Mouse (Mus musculus): Measurements from ENCODE around the gene Wnt16. TPM values are rescaled to one million over a fixed set of nuclear protein-coding genes. Genes with fewer than 3 reads are reported as not detected.
A peak's percentile ranks its signal among the peaks of the same experiment; 100 is the strongest.
"Not testable (repeated sequence)": the region's sequence is repeated elsewhere in the genome, so short reads cannot be mapped to it uniquely, and the experiment has no call there.

Wnt16 gene
- under 1 TPM; 0.41 to 0.81 TPM for total RNA-seq (2021)
- long read RNA-seq, experiment 1, result 0 reads
- long read RNA-seq, experiment 2, result 0 reads

DNA sequence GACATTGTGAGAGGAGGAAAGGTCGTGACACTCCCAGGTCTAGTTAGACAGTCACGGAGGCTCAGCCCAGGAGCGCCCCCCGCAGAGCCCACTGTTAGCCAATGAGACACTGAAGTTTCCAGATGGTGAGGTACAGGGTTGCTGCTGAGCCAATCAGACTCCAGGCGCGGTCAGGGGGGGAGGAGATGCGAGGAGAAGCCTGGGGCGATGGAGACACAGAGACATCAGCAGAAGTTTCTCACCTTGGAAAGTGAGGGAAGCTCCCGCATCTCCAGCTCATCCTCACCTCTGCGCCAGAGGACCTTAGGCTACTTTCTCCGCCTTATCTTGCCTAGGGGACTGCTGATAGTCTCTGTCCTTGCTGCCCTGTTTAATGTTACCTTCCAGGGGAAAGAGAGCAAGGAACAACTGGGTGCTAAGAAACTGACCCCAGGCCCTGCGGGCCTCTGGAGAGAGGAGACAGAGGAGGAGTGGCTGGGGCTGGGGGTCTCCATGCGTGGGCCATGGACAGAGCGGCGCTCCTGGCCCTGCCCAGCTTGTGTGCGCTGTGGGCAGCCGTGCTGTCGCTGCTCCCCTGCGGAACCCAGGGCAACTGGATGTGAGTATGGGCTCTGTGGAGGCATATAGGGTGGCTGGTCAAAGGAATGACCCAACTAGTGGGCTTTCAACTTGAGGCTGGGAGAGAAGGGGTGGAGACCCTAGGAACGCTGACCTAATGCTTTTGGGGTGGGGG lies at the start of gene Wnt16:
TSS of gene Wnt16 (plus strand) at position 224 of the 733 bp plus-strand sequence.
- DNase-seq (ENCODE audit: low spot score in 2 of 2), result no peak

DNA sequence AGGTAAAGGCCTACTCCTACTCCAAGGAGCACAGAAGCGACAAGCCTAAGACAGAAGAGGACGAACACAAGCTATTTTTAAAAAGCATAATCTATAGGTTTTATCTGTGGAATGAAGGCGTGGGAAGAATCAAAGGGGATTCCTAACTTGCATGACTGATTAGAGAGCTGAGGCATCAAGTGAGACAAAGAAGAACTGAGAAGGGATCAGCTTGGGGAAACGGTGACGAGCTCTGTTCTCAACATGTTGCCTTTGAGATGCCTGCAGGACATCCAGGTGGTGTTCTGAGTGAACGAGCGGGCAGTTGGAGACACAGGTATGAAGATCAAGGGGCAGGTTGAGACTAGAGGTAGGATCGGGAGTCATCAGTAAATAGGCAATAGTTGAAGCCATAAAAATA lies 44.7 kb upstream of the Wnt16 start:
- no peak for DNase-seq (ENCODE audit: low spot score in 2 of 2)

DNA sequence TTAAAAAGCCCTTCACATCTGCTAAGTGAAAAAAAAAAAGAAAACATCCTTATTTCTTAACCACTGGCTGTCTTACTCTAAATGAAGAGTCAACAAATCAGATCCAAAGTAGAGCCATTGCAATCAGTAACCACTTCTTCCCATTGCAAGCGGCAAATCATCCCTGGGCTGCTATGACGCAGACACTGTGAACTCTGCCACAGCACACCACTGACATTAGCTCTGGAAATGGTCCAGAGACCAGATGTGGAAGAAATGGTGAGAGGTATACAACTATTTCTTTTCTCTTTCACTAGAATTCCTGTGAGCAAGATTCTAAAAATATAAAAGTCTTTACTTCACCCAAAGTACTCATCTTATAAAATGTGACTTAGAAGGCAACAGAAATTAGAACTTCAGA lies 41.3 kb upstream of the Wnt16 start:
- no peak for DNase-seq (ENCODE audit: low spot score in 2 of 2)

DNA sequence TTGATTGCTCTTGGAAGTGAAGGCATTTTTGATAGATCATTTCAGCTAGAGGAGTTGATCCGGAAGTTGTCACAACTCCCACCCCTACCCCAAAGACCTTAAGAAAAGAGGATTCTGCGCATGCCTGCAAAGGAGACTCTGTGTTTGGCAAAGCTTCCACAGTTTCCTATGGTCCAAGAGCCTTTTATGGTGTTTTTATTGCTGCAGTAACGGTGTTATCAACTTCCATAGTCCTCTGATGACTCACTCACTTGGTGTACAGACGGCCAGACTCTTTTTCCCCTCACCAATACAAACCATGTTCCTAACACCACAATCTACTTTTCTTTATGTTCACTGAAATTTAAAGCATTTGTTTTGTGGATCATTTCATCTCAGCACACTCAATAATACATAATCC lies 29.2 kb upstream of the Wnt16 start:
- no peak for DNase-seq (ENCODE audit: low spot score in 2 of 2)

DNA sequence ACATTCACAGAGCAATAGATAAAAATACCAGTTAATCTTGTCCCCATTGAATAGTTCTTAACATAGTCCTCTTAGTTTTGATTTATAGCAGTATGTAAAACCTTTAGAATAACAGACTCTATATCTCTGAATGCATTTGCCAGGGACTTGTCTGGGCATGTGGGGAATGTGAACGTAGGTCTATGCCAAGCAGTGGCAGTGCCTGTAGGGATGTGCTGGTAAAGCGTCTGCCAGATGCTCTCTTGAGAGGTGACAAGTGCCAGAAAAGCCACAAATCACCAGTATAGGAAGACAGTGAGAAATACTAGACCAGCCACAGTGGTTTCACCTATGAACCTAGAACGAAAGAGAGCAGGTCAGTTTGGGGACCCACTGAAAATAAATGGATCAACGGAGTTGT lies 25.5 kb upstream of the Wnt16 start:
- DNase-seq (ENCODE audit: low spot score in 2 of 2), result no peak

DNA sequence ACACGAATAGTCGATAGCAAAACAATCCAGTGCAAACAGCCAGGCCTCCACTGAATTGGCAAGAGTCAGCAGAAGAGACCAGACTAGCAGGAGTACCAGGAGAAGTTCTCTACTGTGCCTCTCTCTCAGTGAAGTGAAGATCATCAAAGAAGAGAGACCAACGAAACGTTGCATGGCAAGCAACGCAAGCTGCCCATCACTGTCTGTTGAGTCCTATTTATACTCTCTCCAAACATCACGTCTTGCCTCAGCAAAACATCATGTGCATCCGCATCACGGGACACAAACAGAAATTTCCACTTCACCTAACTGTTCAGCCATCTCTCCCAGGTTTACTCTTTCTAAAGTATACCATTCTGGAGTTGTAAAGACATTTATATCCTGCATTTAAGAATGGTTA lies 23.9 kb upstream of the Wnt16 start:
- not testable (repeated sequence) for DNase-seq (ENCODE audit: low spot score in 2 of 2)

DNA sequence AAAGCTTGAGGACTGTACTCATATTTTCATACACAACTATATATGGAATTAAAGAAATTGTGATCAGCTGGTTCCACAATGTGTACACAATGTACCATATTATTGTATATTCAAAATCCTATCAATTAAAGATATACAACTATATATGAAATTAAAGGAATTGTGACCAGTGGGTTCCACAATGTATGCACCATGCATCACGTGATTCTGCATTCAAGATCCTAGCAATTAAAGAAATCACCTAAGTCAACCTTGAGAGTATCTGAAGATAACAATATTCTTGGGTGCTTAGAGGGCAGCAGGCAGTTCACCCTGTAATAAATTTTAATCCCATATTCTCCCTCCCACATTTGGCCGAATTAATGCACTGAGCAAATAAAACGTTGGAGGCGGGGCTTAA lies 22.0 kb upstream of the Wnt16 start:
- no peak for DNase-seq (ENCODE audit: low spot score in 2 of 2)

DNA sequence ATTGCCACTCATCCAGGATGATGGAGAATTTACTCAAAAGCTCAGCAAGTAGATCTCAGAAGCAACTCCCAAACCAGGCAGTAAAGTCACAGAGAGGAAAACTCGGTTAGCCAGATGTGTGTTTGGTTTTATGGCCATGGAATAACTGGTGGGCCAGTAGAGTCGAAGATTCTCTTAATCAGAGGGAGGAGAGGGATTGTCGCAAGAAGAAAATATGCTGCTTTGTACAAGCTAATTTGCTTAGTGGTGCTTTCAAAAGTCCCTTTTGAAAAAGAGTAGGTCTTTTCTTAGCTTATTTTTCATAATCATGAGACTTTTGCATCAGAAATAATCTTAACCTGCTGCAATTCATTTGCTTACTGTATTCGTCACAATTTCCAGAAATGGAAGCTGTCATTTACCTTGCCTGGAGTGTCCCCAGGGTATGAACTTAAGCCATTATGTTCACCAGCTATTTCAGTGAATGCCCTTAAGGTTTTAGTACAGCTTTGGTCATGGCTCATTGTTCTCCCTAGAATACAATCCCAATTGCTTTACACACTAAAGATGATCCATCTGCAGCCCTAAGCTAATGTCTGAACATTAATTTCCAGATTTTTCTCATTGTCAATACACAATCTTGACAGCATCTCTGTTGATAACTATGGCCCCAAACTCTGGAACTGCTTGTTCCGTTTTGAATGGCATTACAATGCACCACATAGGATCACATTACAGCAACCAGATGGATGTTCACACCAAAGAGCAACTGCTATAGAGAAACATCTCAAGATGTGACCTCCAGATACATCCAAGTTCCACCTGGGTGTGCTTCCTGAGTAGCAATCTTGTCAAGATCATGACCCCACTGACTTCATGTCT lies 20.0 kb upstream of the Wnt16 start:
- no peak for DNase-seq (ENCODE audit: low spot score in 2 of 2)

DNA sequence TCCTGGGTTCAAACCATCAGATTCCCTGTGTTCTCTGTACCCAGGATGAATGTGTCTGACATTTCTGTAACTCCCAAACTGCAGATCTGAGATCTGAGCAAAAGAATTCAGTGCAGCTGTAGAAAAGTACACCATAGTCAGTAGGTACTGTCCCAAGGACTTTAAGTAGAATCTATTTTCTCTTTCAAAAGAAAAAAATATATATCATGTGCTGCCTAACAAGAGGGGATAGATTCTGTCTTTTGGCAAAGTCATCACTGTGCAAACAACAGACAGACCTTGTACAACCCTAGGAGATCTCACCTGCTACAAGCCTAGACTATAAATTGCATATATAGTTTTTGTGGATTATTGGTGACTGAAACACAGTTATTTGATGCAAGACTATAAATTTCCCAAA lies 19.4 kb upstream of the Wnt16 start:
- DNase-seq (ENCODE audit: low spot score in 2 of 2), result no peak

DNA sequence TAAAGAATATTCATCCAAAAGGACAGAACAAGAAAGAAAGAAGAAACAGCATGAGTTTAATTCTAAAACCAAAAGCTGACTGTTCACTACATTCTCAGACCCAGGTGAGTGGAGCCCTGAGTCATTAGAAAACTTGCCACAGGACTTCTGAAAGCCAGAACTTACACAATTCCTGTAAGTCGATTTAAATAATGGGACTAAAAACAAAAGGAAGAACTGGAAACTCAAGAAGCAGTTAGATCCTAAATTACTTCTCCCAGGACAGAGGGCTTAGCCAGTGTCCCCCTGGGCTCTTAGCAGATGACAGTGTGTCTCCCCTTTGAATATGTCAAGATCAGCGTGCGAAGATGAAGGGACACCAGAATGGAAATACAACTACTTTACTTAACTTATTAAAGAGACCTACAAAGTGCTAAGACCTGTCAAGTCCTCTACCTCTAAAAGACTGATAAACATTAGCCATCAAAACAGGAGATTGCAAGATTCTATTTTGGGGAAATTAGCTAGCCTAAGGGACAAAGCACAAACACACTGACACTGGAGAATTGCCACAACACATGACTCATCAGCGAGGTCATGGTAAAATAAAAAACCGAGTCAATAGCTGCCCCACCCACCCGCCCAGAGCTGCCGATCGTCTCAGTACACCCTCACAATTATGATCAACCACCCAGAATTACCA lies 18.0 kb upstream of the Wnt16 start:
- no peak for DNase-seq (ENCODE audit: low spot score in 2 of 2)

DNA sequence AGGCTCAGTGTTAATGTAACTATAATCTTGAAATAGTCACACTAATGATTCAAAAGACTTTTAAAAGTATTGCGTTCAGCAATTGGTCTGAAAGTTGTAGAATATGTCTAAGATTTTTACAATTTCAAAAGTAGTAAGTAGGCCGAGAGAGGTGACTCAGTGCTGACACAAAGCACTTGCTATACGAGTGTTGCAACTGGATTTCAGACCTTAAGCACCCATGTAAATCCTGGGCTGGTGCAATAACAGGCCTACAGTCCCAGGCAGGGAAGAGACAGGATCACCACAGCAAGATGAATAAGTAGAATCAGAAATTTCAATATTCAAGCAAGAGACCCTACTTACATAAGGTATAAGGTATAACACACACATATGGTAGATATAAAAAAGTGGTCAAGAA lies 10.1 kb upstream of the Wnt16 start:
- no peak for DNase-seq (ENCODE audit: low spot score in 2 of 2)

DNA sequence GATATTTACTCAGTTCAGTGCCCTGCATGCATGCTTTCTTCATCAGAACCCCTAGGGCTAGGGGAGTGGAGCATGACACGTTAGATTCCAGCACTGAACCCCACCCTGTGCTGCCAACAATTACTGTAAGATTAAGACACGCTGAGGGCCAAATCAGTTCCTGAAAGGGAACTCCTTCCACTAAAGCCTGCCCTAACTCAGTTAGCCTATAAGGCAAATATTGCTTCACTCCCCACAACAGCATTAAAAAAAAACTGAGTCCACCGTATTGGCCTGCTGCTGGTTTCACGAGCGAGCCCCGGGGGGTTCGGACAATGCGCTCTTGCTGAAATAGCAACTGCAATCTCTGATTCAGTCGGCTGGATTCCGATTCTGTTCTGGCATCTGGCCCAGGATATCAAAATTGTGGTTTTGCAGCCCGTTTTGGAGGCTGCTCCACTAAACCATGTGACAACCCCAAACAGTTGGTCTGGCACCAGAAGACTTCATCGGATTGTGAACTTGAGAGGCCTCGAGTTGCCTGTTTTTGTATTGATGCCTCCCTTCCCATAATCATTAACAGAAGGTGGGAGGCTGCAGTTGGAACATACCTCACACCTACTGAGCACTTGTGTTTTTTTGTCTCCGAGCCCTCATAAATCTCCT lies 7.7 kb upstream of the Wnt16 start:
- DNase-seq (ENCODE audit: low spot score in 2 of 2), result peak; percentile 41 to 72

DNA sequence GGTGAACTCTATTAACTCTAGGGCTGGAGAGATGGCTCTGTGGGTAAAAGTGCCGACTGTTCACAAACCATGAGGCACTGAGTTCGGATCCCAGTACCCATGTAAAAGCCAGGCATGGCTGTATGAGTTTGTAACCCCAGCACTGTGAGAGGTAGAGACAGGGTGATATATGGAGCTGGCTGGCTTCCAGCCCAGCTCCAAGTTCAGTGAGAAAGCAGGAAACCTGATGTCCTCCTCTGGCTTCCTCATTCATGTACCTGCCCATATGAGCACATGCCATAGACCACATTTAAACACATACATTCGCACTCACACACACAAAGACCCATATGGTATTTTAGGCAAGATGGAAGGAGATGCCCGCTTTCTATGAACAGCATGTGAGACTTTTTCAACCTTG lies 5.6 kb upstream of the Wnt16 start:
- DNase-seq (ENCODE audit: low spot score in 2 of 2), result no peak

DNA sequence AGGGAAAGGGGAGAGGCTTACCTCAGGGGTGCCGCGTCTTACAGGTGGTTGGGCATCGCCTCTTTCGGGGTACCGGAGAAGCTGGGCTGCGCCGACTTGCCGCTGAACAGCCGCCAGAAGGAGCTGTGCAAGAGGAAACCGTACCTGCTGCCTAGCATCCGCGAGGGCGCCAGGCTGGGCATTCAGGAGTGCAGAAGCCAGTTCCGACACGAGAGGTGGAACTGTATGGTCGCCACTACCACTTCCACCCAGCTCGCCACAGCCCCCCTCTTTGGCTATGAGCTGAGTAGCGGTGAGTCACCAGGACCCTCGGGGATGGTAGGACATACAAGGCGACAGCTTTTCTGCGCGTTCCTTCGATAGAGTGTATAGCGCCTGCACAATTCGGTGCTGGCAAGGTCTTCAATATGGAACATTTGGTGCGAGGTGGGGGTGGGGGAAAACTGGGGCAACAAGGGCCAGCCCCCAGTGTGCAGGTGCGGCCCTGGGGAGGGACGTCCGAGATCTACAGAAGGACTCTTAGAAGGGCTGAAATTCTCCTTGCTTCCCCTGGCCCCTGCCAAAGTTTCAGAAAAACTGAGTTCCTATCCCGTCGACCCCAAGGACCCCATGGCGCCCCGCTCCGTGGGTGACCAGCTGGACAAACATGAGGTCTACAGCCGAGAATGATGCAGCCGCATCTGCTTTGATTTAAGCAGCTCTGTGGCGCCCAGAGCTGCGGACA lies 872 bp downstream of the Wnt16 start:
- DNase-seq (ENCODE audit: low spot score in 2 of 2), result no peak

DNA sequence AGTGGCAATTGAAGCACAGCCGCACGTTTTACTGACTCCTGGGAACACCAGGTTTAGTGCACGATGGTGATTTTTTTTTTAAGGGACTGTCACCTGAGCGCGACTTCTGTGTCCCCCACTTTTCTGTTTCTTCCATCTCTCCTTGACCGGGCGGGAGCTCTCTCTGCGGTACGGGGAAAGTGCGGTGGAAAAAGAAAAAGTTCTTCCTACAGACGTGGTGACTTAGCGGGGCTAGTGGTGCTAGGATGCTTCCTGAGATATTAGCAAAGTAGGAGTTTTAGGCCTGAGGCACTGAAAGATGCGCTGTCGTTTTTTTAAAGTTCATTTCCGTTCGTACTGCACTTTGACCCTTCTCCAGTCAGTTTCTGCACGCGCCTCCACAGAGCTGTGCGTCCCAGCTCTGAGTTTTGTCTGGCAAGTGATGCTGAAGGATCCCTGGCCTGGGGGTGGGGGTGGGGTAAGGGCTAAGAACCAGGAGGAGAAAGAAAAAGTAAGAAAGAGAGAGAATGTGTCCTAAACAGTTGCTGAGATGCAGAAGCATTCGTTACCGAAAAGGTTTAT lies 1.5 kb downstream of the Wnt16 start:
- no peak for DNase-seq (ENCODE audit: low spot score in 2 of 2)

DNA sequence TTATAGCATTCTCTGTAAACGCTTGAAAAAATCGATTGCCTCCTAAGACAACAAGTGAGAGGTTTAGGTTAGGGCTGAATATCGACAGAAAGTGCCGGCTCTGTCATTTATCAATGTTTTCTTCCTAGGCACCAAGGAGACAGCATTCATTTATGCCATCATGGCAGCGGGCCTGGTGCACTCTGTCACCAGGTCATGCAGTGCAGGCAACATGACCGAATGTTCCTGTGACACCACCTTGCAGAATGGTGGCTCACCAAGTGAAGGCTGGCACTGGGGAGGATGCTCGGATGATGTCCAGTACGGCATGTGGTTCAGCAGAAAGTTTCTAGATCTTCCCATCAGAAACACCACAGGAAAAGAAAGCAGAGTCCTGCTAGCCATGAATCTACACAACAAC lies 2.8 kb downstream of the Wnt16 start:
- no peak for DNase-seq (ENCODE audit: low spot score in 2 of 2)

DNA sequence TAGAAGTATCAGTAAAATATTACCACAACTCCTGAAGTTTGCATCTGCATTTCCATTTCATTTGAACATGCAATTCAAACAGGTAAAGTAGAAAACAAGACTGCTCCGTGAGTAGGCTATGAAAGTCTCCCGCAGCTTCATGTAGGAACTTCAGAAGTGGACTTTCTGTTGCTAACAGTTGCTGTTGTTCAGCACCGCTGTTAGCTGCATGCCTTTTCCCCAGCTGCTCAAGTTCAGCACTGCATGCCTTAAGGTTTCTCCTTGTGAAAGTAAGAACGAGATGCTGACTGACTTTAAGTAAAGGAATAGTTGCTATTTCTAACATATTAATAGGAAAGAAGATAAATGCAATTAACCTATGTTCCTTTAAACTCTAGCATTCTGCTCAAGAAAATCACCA lies 4.0 kb downstream of the Wnt16 start:
- DNase-seq (ENCODE audit: low spot score in 2 of 2), result no peak

DNA sequence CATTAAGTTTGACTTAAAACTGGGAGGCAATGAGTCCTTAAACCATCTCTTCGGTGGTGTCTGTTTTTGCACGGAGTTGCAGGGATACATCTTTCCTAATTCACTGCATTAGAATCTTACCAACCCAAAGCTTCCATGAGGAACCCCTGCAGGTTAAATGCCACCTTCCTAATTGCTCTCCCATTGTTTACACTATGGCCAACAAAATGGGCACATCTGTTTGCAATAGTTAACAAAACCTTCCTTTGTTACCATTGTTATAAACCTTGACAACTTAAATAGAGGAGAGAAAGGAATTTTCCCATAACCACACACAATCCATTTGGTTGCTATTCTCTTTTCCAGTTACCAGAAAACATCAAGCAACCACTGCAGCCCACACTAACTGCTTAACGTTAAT lies 5.9 kb downstream of the Wnt16 start:
- DNase-seq (ENCODE audit: low spot score in 2 of 2), result no peak

DNA sequence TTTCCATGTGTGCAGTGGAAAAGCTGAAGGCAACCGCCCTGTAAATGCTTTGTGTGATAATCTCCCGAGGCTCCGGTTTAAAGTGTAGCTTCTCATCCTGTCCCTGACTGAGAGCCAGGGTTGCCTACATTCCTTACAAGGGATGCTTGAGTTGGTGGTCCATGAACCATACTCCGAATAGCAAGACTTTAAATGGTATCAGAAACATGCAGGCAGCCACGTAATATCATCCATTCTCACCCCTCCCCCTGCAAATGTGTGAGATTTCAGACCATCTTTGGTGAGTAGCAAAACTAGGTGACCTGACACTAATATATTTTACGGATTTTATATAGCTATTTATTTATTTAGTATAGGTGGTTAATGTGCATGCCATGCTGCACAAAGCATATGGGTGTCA lies 9.0 kb downstream of the Wnt16 start:
- DNase-seq (ENCODE audit: low spot score in 2 of 2), result no peak

DNA sequence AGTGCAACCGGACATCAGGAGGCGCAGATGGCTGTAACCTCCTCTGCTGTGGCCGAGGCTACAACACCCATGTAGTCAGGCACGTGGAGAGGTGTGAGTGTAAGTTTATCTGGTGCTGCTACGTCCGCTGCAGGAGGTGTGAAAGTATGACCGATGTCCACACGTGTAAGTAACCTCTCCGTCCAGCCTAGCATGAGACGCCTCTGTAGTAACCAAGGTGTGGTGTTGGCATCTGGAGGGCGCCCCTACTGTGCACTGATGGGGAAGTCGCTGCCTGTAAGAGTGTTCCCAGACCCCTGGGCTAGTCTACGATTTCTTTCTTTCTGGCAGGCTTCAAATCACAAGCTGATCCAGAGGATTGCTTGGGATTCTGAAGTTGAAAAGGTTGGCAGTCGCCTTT lies 10.0 kb downstream of the Wnt16 start:
- no peak for DNase-seq (ENCODE audit: low spot score in 2 of 2)
